Mouse (Mus musculus) testis, adult 2 months (tissue): ENCODE measurements around the gene Rcc1l. TPM values are rescaled to one million over a fixed set of nuclear protein-coding genes. Genes with fewer than 3 reads are reported as not detected.

ENCODE experiments used
- H3K27ac ChIP-seq: fragments of 200-500 bp; 2 replicates; pipeline ENCODE4 v1.5.1; 2012; ENCODE audit warnings: low read depth, low read length; ENCODE audit not compliant: control insufficient read depth, insufficient read depth
- H3K27me3 ChIP-seq: fragments of 200-500 bp; 2 replicates; pipeline ENCODE4 v1.6.1; 2012; ENCODE audit warnings: mild to moderate bottlenecking, low read length, moderate library complexity; ENCODE audit not compliant: control insufficient read depth, insufficient read depth
- H3K36me3 ChIP-seq: fragments of 200-500 bp; 2 replicates; pipeline ENCODE4 v1.6.1; 2012; ENCODE audit warnings: mild to moderate bottlenecking, low read length; ENCODE audit not compliant: control insufficient read depth, insufficient read depth
- H3K4me1 ChIP-seq: fragments of 200-500 bp; 2 replicates; pipeline ENCODE4 v1.6.1; 2012; ENCODE audit warnings: low read length; ENCODE audit not compliant: control insufficient read depth, insufficient read depth
- H3K4me3 ChIP-seq: fragments of 200-500 bp; 2 replicates; pipeline ENCODE4 v1.5.1; 2012; ENCODE audit warnings: low read depth, mild to moderate bottlenecking, low read length, moderate library complexity, mixed read lengths; ENCODE audit not compliant: control insufficient read depth
- CTCF ChIP-seq: fragments of 200-500 bp; IDR thresholded peaks from 2 replicates; pipeline ENCODE4 v1.5.1; 2012; ENCODE audit warnings: low read depth, mild to moderate bottlenecking, inconsistent platforms, low read length, moderate library complexity; ENCODE audit not compliant: control insufficient read depth, insufficient read depth, insufficient replicate concordance
- POLR2A ChIP-seq: fragments of 200-500 bp; IDR thresholded peaks from 2 replicates; pipeline ENCODE4 v1.6.1; 2012; ENCODE audit warnings: low read depth, mild to moderate bottlenecking, inconsistent platforms, low read length, moderate library complexity; ENCODE audit not compliant: control insufficient read depth
- polyA plus RNA-seq: library from polyadenylated mRNA; depleted of rRNA; stranded (reverse); fragments of >200 nt; gene quantifications from 2 replicates; pipeline ENCODE4 v1.2.3, GENCODE M21; 2012

Rcc1l gene
- polyA plus RNA-seq, 1 experiment: 10.3 TPM

- no peak overlapping the region for H3K4me3 ChIP-seq
- peaks cover 1% of the 10 kb centered on the region for H3K36me3 ChIP-seq
- TF ChIP-seq CTCF (no peak), POLR2A (no peak)
- no peaks in the 10 kb centered on the region for H3K4me1 ChIP-seq
- H3K27ac ChIP-seq: no peak overlapping the region
- H3K27me3 ChIP-seq: no peaks in the 10 kb centered on the region
Measured at GRCm38 (mm10) chr5:134170167-134170566, 6.4 kb downstream of the Rcc1l start.

GRCm38 (mm10) chr5:134169231-134169630 is 7.3 kb downstream of the Rcc1l start:
- Histone ChIP-seq H3K36me3 (peaks cover 1% of the 10 kb centered on the region), H3K27me3 (no peaks in the 10 kb centered on the region), H3K27ac (no peak overlapping the region), H3K4me1 (no peaks in the 10 kb centered on the region), H3K4me3 (no peak overlapping the region)
- no peak for TF ChIP-seq POLR2A

GRCm38 (mm10) chr5:134168033-134168432 is 8.5 kb downstream of the Rcc1l start:
- Histone ChIP-seq H3K4me3 (no peak overlapping the region), H3K36me3 (peaks cover 1% of the 10 kb centered on the region), H3K27me3 (no peaks in the 10 kb centered on the region), H3K27ac (no peak overlapping the region), H3K4me1 (no peaks in the 10 kb centered on the region)
- TF ChIP-seq CTCF: no peak
- TF ChIP-seq POLR2A: no peak

GRCm38 (mm10) chr5:134166642-134167041 is 9.9 kb downstream of the Rcc1l start:
- no peaks in the 10 kb centered on the region for H3K4me1 ChIP-seq
- TF ChIP-seq POLR2A: no peak
- no peak for TF ChIP-seq CTCF
- H3K27me3 ChIP-seq: no peaks in the 10 kb centered on the region
- no peak overlapping the region for H3K4me3 ChIP-seq
- peaks cover 1% of the 10 kb centered on the region for H3K36me3 ChIP-seq
- no peak overlapping the region for H3K27ac ChIP-seq

- Histone ChIP-seq H3K27me3 (no peaks in the 10 kb centered on the region), H3K27ac (no peak overlapping the region), H3K36me3 (peaks cover 1% of the 10 kb centered on the region), H3K4me3 (no peak overlapping the region), H3K4me1 (no peaks in the 10 kb centered on the region)
- TF ChIP-seq POLR2A: no peak
- no peak for TF ChIP-seq CTCF
Measured at GRCm38 (mm10) chr5:134164688-134165087, 11.9 kb downstream of the Rcc1l start.

- H3K4me3 ChIP-seq: no peak overlapping the region
- H3K27me3 ChIP-seq: no peaks in the 10 kb centered on the region
- H3K4me1 ChIP-seq: peaks cover 2% of the 10 kb centered on the region; the same call in 1 of the 2 replicates
- no peaks in the 10 kb centered on the region; the same call in 1 of the 2 replicates for H3K36me3 ChIP-seq
- no peak for TF ChIP-seq CTCF
- TF ChIP-seq POLR2A: no peak
- no peak overlapping the region for H3K27ac ChIP-seq
Measured at GRCm38 (mm10) chr5:134155916-134156466, 20.6 kb downstream of the Rcc1l start.

GRCm38 (mm10) chr5:134151895-134152294 is 24.7 kb downstream of the Rcc1l start:
- Histone ChIP-seq H3K4me1 (peaks cover 2% of the 10 kb centered on the region), H3K4me3 (no peak overlapping the region), H3K27me3 (no peaks in the 10 kb centered on the region), H3K27ac (no peak overlapping the region), H3K36me3 (no peaks in the 10 kb centered on the region; the same call in 1 of the 2 replicates)
- no peak for TF ChIP-seq POLR2A
- no peak for TF ChIP-seq CTCF

GRCm38 (mm10) chr5:134148153-134148552 is 28.4 kb downstream of the Rcc1l start:
- H3K4me3 ChIP-seq: no peak overlapping the region
- TF ChIP-seq POLR2A (no peak), CTCF (no peak)
- no peaks in the 10 kb centered on the region for H3K27me3 ChIP-seq
- no peak overlapping the region for H3K27ac ChIP-seq
- no peaks in the 10 kb centered on the region; the same call in 1 of the 2 replicates for H3K36me3 ChIP-seq
- H3K4me1 ChIP-seq: peaks cover 8% of the 10 kb centered on the region
